Mouse (Mus musculus): ENCODE measurements around the gene Gpr89. TPM values are rescaled to one million over a fixed set of nuclear protein-coding genes. Genes with fewer than 3 reads are reported as not detected.

Gene Gpr89
- polyA plus RNA-seq, 1 experiment from 2014 or later = 36.0 TPM

DNA sequence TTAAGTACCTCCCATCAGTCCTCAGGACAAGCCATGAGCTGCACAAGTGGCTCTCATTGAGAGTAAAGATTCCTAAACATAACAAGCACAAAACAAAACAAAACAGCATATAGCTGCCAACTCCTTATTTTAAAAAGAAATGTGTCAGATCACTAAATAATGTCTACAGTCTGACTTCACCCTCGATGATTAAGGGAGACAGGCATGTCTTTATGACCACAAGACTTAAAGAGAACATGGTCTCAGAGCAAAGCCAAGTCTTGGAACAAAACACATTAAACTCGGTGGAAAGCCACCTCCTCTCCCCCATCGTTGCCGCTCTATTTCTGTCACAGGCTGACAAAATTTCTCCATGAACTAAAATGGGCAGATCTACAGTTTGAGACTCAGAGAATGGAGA is 19.5 kb upstream of the Gpr89 start:
- Histone ChIP-seq H3K4me1 (replicated peaks; ENCODE audit: control insufficient read depth, insufficient read depth, low read length) (no peaks in the 10 kb centered on the region), H3K9me3 (ENCODE audit: control insufficient read depth, low read length) (no peaks in the 10 kb centered on the region), H3K36me3 (ENCODE audit: control insufficient read depth, insufficient read depth, low read length) (no peaks in the 10 kb centered on the region), H3K4me3 (ENCODE audit: low read depth, low read length) (no peak overlapping the region), H3K9ac (ENCODE audit: low read length) (no peak overlapping the region), H3K4me2 (ENCODE audit: low read depth, low read length, severe bottlenecking) (no peak overlapping the region), H3K27ac (ENCODE audit: low read depth, low read length) (no peak overlapping the region), H3K27me3 (ENCODE audit: control insufficient read depth, insufficient read depth, low read length) (no peaks in the 10 kb centered on the region)
- WGBS = 87% methylated on average over 4 of the region's 4 CpGs
- ATAC-seq (replicated peaks; ENCODE audit: low FRiP score) = no peak
- DNase-seq (ENCODE audit: low spot score) = no peak

DNA sequence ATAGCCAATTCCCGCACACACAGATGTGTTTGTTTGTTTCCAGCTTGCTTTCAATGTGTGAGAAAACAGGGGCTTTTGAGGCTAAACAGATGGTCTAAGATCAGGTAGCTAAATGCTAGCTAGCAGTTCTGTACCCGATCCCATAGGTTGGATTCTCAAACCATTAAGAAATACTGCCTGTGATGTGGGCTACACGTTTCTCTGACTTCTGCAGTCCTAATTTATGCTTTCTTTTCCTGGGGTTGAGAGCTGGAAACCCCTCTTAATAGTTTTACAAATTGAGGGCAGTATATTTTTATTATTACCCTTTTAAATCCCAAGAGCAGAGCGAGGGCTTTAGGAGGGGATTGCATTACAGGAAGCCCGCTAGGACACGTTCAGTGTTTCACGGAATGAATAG is 15.8 kb upstream of the Gpr89 start:
- Histone ChIP-seq H3K9ac (ENCODE audit: low read length) (no peak overlapping the region), H3K4me3 (ENCODE audit: low read depth, low read length) (no peak overlapping the region), H3K27me3 (ENCODE audit: control insufficient read depth, insufficient read depth, low read length) (no peaks in the 10 kb centered on the region), H3K27ac (ENCODE audit: low read depth, low read length) (no peak overlapping the region), H3K4me1 (replicated peaks; ENCODE audit: control insufficient read depth, insufficient read depth, low read length) (no peaks in the 10 kb centered on the region), H3K4me2 (ENCODE audit: low read depth, low read length, severe bottlenecking) (no peak overlapping the region), H3K36me3 (ENCODE audit: control insufficient read depth, insufficient read depth, low read length) (no peaks in the 10 kb centered on the region), H3K9me3 (ENCODE audit: control insufficient read depth, low read length) (no peaks in the 10 kb centered on the region)
- DNase-seq (ENCODE audit: low spot score) = no peak
- 80% methylated on average over 7 of the region's 7 CpGs for WGBS
- no peak for ATAC-seq (replicated peaks; ENCODE audit: low FRiP score)

DNA sequence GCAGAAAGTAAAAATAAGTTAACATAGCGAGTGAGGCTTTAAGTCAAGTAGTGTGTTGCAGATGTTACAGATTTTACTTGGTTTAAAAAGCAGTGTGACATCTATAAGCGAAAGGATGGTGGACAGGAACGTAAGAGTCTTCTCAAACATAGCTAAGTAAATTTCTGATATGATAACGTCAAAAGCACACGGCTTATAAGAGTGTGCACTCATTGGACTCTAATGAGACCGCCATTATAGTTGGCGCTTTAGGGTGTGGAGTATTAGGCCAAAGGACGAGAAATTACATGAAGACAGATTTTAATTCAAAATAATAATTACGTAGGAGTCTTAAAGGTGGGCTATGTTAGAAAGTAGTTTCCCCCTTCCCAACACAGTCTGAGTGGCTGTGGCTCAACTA is 446 bp upstream of the Gpr89 start:
- peak overlapping the region; percentile 96 for H3K4me2 ChIP-seq (ENCODE audit: low read depth, low read length, severe bottlenecking)
- no peaks in the 10 kb centered on the region for H3K36me3 ChIP-seq (ENCODE audit: control insufficient read depth, insufficient read depth, low read length)
- no peaks in the 10 kb centered on the region for H3K9me3 ChIP-seq (ENCODE audit: control insufficient read depth, low read length)
- ATAC-seq (replicated peaks; ENCODE audit: low FRiP score) (peak; percentile 57), DNase-seq (ENCODE audit: low spot score) (no peak)
- 46% methylated on average over 9 of the region's 9 CpGs for WGBS
- H3K27me3 ChIP-seq (ENCODE audit: control insufficient read depth, insufficient read depth, low read length) = peaks cover 2% of the 10 kb centered on the region; the same call in 1 of the 2 replicates
- peak overlapping the region; percentile 95 for H3K4me3 ChIP-seq (ENCODE audit: low read depth, low read length)
- H3K9ac ChIP-seq (ENCODE audit: low read length) = peak overlapping the region; percentile 87
- H3K27ac ChIP-seq (ENCODE audit: low read depth, low read length) = no peak overlapping the region
- H3K4me1 ChIP-seq (replicated peaks; ENCODE audit: control insufficient read depth, insufficient read depth, low read length) = peaks cover 5% of the 10 kb centered on the region; the same call in 1 of the 2 replicates

DNA sequence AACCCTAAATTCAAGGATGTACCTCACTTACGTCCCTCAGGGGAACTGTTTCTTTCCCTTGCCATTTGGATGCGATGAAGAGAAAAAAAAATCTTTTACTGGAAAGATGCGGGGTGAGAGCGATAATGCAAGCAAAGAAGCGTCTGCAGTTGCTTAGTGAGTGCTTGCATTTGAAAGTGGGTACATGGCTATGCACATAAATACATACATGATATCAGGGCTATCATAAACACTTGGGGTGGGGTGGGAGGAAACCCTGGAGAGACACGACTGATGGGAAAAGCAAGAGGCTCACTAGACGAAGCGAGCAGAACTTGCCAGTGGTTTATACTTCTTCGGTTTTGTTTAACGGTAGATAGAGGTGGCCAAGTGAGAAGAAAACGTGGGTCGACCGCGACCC is 753 bp downstream of the Gpr89 start, which contains the start of gene Gja5:
Gene Gja5 (plus strand): TSS at position 301 of the 400 bp plus-strand sequence.
- no peak within 1 kb of the TSS for H3K27ac ChIP-seq (ENCODE audit: low read depth, low read length)
- no peaks in the 10 kb centered on the region for H3K36me3 ChIP-seq (ENCODE audit: control insufficient read depth, insufficient read depth, low read length)
- peaks cover 2% of the 10 kb centered on the region; the same call in 1 of the 2 replicates for H3K27me3 ChIP-seq (ENCODE audit: control insufficient read depth, insufficient read depth, low read length)
- peak within 1 kb of the TSS; percentile 87 for H3K9ac ChIP-seq (ENCODE audit: low read length)
- no peak for DNase-seq (ENCODE audit: low spot score)
- H3K4me2 ChIP-seq (ENCODE audit: low read depth, low read length, severe bottlenecking) = peak within 1 kb of the TSS; percentile 96
- no peaks in the 10 kb centered on the region for H3K9me3 ChIP-seq (ENCODE audit: control insufficient read depth, low read length)
- H3K4me3 ChIP-seq (ENCODE audit: low read depth, low read length) = peak within 1 kb of the TSS; percentile 95
- peaks cover 5% of the 10 kb centered on the region; the same call in 1 of the 2 replicates for H3K4me1 ChIP-seq (replicated peaks; ENCODE audit: control insufficient read depth, insufficient read depth, low read length)
- WGBS = 14% methylated on average over 14 of the region's 14 CpGs
- ATAC-seq (replicated peaks; ENCODE audit: low FRiP score) = no peak

DNA sequence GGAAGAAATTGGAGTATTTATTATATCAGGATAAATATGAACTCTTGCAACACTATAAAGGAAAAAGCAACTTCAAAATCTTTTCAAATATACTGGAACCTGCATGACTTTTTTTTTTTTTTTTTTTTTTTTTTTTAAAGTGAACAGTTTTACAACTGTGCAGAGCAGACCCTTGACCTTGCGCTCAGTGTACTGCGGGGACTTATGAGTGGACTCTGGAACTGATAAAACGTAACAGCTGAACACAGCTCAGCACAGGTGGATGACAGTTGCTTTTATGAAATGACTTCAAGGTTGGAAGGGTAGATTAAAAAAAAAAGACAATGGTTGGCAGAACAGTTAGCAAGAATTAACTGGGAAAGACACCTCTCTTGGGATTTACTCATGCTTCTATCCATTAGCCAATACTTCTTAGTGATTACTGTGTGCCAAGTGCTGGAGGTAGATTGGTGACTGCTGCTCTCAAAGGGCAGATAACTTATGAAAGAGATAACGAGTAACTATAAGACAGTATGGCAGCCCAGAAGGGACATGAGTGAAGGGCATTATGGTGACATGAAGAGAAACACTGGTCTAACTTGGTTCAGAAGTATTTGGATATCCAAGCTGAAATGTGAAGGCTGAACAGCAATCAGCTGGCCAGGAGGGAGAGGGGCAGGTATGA is 2.7 kb downstream of the Gpr89 start:
- ATAC-seq (replicated peaks; ENCODE audit: low FRiP score) = no peak
- Histone ChIP-seq H3K9ac (ENCODE audit: low read length) (no peak overlapping the region), H3K4me2 (ENCODE audit: low read depth, low read length, severe bottlenecking) (no peak overlapping the region), H3K27ac (ENCODE audit: low read depth, low read length) (no peak overlapping the region), H3K4me1 (replicated peaks; ENCODE audit: control insufficient read depth, insufficient read depth, low read length) (peaks cover 5% of the 10 kb centered on the region; the same call in 1 of the 2 replicates), H3K4me3 (ENCODE audit: low read depth, low read length) (no peak overlapping the region), H3K36me3 (ENCODE audit: control insufficient read depth, insufficient read depth, low read length) (no peaks in the 10 kb centered on the region), H3K9me3 (ENCODE audit: control insufficient read depth, low read length) (no peaks in the 10 kb centered on the region), H3K27me3 (ENCODE audit: control insufficient read depth, insufficient read depth, low read length) (no peaks in the 10 kb centered on the region; the same call in 1 of the 2 replicates)
- no peak for DNase-seq (ENCODE audit: low spot score)
- 93% methylated on average over 4 of the region's 4 CpGs for WGBS

DNA sequence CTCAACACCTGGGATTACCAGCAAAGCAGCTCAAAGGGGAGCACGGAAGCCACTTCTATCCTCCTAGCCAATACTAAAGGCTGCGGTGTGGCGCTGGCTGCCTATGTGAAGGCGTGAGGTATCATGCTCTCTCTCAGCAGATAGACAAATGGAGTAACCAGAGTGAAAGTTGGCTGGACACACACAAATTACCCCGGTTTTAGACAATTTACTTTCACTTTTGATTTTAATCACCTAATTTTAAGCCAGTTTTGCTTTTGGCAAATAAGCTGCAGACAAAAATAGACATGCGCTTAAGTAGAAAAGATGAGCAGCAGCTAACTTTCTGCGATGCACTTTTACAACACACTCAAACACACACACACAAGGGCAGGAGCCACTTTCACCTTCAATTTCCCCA is 21.5 kb downstream of the Gpr89 start:
- H3K9ac ChIP-seq (ENCODE audit: low read length) = no peak overlapping the region
- H3K27ac ChIP-seq (ENCODE audit: low read depth, low read length) = no peak overlapping the region
- 95% methylated on average over 7 of the region's 7 CpGs for WGBS
- ATAC-seq (replicated peaks; ENCODE audit: low FRiP score) (no peak), DNase-seq (ENCODE audit: low spot score) (no peak)
- no peak overlapping the region for H3K4me2 ChIP-seq (ENCODE audit: low read depth, low read length, severe bottlenecking)
- no peaks in the 10 kb centered on the region for H3K4me1 ChIP-seq (replicated peaks; ENCODE audit: control insufficient read depth, insufficient read depth, low read length)
- H3K4me3 ChIP-seq (ENCODE audit: low read depth, low read length) = no peak overlapping the region
- no peaks in the 10 kb centered on the region for H3K27me3 ChIP-seq (ENCODE audit: control insufficient read depth, insufficient read depth, low read length)
- no peaks in the 10 kb centered on the region for H3K9me3 ChIP-seq (ENCODE audit: control insufficient read depth, low read length)
- H3K36me3 ChIP-seq (ENCODE audit: control insufficient read depth, insufficient read depth, low read length) = no peaks in the 10 kb centered on the region; the same call in 1 of the 2 replicates

DNA sequence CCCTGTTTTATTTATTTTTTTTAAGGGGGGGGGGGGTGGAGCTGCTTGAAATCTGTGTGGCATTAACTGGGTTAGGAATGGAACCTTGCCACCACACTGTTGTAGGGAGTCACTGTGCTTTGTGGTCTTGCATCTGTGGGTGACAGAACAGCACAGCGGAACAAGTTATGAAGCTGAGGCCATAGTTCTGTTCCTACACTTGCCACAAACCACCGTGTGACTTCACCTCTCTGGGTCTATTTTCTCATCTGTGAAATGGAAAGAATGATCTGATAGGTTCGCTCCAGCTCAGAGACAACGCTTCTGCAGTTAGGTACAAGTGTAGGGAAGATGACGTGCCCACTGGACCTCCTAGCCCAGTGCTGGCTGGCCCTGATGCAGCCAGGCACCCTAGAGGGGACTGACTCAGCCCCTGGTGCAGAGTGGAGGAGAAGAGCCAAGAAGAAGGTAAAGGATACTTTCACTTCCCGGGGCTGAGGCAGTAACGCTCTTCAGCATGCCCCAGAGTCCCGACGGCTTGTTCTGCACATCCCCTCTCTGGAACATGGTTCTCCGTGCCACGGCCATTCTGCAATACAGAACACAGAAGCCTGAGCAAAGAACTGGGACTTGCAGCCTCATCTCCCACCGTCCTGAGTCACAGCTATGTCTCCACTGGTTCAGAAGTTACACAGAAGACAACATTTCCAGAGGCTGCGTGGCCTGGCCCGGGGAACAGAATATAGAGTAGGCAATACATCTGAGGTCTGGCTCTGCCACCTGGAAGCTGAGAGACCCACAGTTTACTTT is 22.9 kb downstream of the Gpr89 start:
- Histone ChIP-seq H3K27ac (ENCODE audit: low read depth, low read length) (no peak overlapping the region), H3K27me3 (ENCODE audit: control insufficient read depth, insufficient read depth, low read length) (no peaks in the 10 kb centered on the region), H3K9ac (ENCODE audit: low read length) (no peak overlapping the region), H3K9me3 (ENCODE audit: control insufficient read depth, low read length) (no peaks in the 10 kb centered on the region), H3K4me1 (replicated peaks; ENCODE audit: control insufficient read depth, insufficient read depth, low read length) (no peaks in the 10 kb centered on the region), H3K4me2 (ENCODE audit: low read depth, low read length, severe bottlenecking) (no peak overlapping the region), H3K36me3 (ENCODE audit: control insufficient read depth, insufficient read depth, low read length) (no peaks in the 10 kb centered on the region; the same call in 1 of the 2 replicates), H3K4me3 (ENCODE audit: low read depth, low read length) (no peak overlapping the region)
- ATAC-seq (replicated peaks; ENCODE audit: low FRiP score) (no peak), DNase-seq (ENCODE audit: low spot score) (no peak)
- WGBS = 96% methylated on average over 14 of the region's 14 CpGs

DNA sequence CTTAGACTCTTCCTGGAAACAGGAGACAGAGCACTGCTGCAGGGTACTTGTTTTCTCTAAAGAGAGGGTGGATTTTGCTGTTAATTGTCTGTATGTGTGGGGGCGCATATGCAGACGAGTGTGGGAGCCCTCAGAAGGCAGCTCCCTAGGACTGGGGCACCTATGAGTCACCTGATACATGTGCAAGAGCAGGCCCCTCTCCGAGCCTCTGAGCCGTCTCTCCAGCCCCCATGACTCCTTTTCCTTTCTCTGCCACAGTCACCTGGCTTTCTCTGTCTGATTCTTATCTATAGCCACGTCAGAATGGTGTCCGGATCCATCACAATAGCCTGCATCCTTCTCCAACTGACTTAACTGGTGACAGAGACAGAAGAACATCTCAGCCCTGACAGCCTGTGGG is 23.6 kb downstream of the Gpr89 start:
- Histone ChIP-seq H3K4me3 (ENCODE audit: low read depth, low read length) (no peak overlapping the region), H3K4me2 (ENCODE audit: low read depth, low read length, severe bottlenecking) (no peak overlapping the region), H3K9ac (ENCODE audit: low read length) (no peak overlapping the region), H3K27me3 (ENCODE audit: control insufficient read depth, insufficient read depth, low read length) (no peaks in the 10 kb centered on the region), H3K9me3 (ENCODE audit: control insufficient read depth, low read length) (no peaks in the 10 kb centered on the region), H3K36me3 (ENCODE audit: control insufficient read depth, insufficient read depth, low read length) (no peaks in the 10 kb centered on the region; the same call in 1 of the 2 replicates), H3K27ac (ENCODE audit: low read depth, low read length) (no peak overlapping the region), H3K4me1 (replicated peaks; ENCODE audit: control insufficient read depth, insufficient read depth, low read length) (no peaks in the 10 kb centered on the region)
- DNase-seq (ENCODE audit: low spot score) (no peak), ATAC-seq (replicated peaks; ENCODE audit: low FRiP score) (no peak)
- WGBS = 87% methylated on average over 6 of the region's 6 CpGs
